Mouse (Mus musculus): ENCODE results near the gene Arid1b.

Gene Arid1b

DNA sequence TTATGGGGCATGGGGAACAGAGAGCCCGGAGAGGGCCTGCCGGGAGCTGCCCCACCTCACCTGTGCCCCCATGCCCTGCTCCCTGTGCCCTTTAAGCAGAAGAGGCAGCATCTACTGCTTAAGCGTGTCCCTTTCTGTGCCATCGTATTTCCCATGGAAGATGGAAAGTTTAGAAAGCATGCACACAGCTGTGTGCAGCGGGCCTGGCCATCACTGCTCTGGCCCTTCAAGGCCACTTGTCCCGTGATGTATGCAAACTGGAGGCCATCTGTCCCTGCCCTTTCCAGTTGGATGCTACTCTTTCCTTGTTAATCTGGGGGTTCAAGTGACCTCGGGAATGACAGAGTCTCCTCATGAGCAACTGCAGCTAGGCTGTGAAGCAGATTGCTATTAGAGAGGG is 163.5 kb downstream of the Arid1b start:
- no peak for DNase-seq (ENCODE audit: low spot score)

DNA sequence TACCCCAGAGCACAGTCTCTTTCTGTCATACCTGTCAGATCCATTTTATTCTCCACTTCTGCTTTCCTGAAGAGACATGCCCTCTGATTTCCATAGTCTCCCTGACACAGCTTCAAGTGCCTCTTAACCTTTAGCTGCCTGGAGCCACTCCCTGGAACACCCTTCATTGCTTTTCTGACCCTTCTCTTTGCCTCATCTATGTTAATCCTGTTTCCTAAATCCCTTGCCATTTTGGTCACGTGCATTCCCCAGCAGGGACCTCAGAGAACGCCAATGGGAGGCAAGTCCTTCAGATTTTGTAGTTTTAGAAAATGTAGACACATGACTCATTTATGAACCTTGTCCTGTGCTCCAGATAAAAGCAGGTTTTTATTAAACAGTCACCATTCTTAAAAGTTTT is 168.4 kb downstream of the Arid1b start:
- no peak for DNase-seq (ENCODE audit: low spot score)

DNA sequence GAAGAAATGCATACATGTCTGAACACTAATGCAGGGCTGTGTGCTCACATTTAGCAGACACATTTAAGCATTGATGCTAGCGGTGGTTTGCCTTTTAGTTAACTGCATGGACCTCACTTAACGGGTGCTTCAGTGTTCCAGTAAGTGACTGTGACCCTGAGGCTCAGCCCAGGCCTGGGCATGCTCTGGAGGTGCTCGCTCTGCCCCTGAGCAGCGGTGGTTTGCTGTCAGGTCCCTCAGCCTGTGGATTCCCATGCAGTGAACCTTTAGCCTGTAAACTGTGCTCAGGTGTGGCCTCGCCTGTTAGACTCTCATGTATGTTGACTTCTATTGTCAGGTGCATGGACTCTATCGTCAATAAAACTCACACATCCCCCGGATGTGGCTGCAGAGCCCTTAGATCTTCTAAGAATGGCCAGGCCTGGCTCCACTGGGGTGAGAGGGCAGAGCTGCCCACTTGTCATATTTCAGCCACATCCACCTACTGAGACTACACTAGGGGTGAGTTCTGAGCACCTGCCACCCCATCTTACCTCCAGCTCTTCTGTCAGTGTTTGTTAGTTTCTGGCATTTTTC is 169.2 kb downstream of the Arid1b start:
- DNase-seq (ENCODE audit: low spot score), result no peak

DNA sequence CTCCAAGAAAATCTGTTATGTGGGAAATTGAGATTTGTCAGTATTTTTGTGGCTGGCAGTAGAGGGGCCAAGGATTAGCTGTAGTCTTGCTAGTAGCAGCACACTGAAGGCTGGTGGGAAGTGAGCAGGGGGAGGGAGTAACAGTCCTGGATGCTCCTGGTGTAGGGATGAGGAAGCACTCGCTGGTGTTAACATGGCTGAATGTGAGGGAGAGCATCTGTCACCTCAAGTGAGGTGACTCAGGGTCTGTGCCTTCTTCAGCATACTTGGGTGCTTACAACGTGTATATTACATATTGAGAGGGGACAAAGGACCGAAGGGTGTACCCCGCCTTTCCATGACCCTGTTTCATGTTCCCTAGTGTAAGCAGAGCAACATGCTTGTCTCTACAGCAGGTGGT is 170.7 kb downstream of the Arid1b start:
- DNase-seq (ENCODE audit: low spot score), result no peak

DNA sequence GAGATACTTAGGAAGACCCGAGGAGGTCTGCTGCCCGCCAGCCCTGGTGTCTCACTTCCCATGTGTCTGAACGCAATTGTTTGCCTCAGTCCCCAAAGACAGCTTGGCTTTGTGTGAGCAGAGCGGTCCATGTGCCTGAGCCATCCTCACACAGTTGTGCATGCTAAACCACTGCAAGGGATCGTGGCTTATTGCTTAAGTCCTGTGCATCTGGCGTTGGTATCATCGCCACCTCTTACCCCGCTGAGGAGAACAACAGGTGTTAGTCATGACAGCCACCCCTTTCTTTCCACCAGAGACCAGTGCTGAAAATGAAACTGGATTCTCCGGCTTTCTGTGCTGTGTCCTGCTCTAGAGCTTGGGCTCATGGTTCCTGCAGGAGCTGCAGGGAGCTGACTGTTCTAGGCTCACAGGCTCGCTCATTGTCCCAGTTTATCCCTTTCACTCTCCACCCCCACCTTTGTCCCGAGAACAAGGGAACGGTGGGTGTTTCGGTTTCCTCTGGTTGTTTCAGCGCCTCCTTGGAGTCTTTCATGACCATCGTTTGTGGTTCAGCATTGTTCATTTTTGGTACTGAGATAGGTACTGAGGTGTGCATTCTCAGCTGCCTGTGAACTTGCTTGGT is 171.2 kb downstream of the Arid1b start:
- no peak for DNase-seq (ENCODE audit: low spot score)

- no peak for DNase-seq (ENCODE audit: low spot score)
Observed at GRCm38 (mm10) chr17:5166175-5166574, 172.0 kb downstream of the Arid1b start.

DNA sequence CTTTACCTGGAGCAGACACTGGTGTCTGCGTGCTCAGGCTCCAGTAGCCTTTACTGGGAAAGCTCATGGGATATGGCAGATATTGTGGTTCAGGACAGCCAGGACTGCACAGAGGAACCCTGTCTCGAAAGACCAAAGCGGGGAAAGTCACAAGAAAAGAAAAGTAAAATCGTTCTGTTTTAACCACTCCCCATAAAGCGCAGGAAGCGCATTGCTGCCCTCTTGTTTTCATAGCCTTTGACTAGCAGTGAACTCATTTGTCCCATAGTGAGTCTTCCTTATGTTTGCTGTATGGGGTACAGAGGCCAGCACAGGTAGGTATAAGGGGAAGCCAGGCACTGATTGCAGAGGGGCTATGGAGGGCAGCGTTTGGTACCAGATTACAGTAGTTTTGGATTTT is 173.9 kb downstream of the Arid1b start:
- DNase-seq (ENCODE audit: low spot score), result no peak

- no peak for DNase-seq (ENCODE audit: low spot score)
Observed at GRCm38 (mm10) chr17:5168640-5169039, 174.5 kb downstream of the Arid1b start.

DNA sequence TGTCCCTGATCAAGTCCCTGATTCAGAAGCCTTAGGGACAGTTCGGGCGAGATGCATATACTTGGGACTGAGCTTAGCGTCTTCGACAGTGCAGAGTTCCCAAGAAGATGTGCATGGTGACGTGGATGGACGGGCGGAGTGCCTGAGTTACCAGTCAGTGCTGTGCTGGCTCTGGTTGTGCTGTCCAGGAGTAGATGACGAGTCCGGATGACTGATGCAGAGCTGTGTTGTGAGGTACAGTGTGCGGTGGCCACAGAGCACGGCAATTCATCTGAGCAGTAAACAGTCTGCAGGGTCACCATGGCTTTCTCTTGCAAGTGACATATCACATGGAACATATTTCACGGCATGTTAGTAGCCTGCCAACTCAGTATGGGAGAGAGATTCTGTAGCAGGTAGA is 176.2 kb downstream of the Arid1b start:
- DNase-seq (ENCODE audit: low spot score), result no peak

- DNase-seq (ENCODE audit: low spot score), result no peak
Observed at GRCm38 (mm10) chr17:5171467-5171866, 177.3 kb downstream of the Arid1b start.

DNA sequence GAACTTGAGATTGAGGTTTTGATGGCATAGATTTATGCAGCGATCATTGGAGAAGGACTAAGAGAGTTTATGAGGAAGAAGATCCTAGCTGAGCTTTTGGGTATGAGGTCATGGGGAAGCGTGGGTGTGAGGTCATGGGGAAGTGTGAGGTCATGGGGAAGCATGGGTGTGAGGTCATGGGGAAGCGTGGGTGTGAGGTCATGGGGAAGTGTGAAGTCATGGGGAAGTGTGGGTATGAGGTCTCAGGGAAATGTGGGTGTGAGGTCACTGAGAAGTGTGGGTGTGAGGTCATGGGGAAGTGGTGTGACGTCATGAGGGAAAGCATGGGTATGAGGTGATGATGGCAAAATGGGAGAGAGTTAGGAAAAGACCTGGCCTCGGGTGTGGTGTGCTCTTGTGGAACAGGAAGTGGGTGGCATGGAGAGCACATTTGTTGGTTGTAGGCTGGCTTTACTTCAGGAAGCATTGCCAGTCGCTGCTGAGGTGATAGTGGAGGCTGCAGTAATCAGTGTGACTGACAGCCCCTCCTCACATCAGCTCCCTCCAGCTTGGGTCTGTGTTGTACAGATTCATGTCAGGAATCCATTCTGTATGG is 180.4 kb downstream of the Arid1b start:
- DNase-seq (ENCODE audit: low spot score), result no peak

GRCm38 (mm10) chr17:5175535-5175934 is 181.4 kb downstream of the Arid1b start:
- DNase-seq (ENCODE audit: low spot score), result peak; percentile 45

- no peak for DNase-seq (ENCODE audit: low spot score)
Observed at GRCm38 (mm10) chr17:5176315-5176714, 182.2 kb downstream of the Arid1b start.

GRCm38 (mm10) chr17:5178534-5178933 is 184.4 kb downstream of the Arid1b start:
- DNase-seq (ENCODE audit: low spot score), result no peak

DNA sequence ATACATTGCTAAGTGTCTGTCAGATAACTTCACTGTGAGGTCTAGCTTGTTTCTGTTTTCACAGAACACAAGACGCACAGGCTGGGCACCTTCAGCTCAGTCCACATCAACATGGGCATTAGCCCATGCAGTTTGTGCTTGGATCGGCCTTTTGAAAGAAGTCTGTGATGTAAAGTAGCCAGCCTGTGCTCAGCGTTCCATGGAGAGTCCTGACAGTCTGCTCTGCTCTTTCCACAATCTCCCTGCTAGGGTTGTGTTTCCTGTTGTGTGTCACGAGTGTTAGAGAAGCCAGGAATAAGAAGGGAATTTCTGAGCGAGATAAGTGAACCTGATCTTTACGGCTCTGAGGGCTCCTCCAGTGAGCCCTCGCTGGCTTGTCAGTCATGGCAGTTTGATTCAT is 184.9 kb downstream of the Arid1b start:
- no peak for DNase-seq (ENCODE audit: low spot score)

DNA sequence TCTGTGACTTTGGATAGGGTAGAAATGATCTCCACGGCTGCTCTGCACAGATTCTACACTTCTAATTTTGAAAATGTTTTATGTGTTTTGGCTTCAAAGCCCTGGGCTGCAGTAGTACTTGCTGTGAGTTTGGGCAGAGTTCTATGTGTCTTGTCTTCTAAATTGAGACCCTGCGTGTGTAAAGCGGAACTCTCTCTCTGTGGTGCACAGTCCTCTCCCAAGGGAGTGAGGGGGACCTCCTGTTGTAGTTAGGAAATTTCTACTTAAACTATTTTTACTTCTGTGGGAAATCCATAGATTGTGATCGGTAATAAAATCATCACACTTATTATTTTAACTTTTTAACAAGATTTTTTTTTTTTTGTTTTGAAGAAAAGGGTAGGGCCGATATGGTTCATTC is 185.3 kb downstream of the Arid1b start:
- DNase-seq (ENCODE audit: low spot score), result no peak

DNA sequence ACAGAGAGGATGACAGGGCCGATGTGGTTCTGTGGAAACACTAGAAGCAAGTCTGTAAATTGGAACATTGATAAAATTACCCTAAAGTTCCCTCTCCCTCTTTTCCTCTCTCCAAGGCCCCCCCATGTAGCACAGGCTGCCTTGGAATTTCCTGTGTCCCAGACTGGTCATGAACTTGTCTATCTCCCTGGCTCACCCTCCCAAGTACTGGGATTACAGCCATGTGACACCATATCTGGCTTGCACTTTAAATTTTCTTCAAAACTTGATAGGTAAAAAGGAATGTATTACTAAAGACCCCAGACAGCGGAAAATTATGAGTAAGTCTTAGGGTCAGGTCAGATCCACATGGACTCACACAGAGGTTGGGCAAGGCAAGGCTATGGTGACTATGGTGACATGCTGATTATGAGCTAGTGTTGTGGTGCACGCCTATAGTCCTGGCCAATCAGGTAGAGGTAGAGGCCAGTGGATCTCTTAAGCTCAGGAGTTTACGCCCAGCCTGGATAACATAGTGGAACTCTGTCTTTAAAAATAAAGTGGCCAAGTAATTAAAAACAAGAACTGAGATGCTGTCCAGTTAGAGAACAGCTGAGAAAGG is 185.9 kb downstream of the Arid1b start:
- DNase-seq (ENCODE audit: low spot score), result no peak

GRCm38 (mm10) chr17:5180925-5181324 is 186.8 kb downstream of the Arid1b start:
- no peak for DNase-seq (ENCODE audit: low spot score)

- no peak for DNase-seq (ENCODE audit: low spot score)
Observed at GRCm38 (mm10) chr17:5182493-5182892, 188.4 kb downstream of the Arid1b start.

DNA sequence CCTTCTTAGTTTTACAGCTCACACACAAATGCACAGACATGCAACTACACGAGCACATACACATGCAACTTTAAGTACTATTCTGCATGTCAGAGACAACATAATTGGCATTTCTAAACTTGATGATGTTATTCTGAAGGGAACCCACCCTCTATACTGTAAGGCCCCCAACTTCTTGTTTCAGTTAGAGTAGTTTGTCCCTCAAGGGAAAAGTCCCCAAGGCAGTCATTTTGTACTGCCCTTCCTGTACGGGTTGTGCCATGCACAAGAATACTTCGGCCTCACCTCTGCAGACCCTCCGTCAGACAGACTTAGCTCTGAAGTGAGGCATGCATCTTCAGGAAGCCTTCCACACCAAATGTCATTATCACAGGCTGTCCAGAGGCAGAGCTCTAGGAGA is 191.4 kb downstream of the Arid1b start:
- no peak for DNase-seq (ENCODE audit: low spot score)

- DNase-seq (ENCODE audit: low spot score), result no peak
Observed at GRCm38 (mm10) chr17:5187546-5187945, 193.4 kb downstream of the Arid1b start.

DNA sequence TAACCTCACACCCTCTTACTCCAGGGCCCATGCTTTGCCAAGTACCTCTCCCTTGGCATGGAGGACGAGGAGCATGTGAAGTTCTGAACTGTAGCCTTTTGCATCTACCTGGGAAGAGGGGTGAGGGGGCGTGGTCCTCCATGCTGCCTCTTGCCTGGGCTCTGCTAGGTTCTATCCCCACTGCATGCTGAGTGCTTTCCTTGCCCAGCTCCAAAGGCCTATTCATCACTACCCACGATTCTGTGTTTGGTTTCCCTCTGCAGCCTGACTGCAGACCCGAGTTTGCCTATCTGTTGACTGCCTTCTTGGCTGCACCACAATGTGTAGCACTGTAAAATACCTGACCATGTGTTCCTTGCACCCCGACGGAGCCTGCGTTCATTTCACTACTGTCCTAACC is 194.3 kb downstream of the Arid1b start:
- no peak for DNase-seq (ENCODE audit: low spot score)

- peak; percentile 89 for DNase-seq (ENCODE audit: low spot score)
Observed at GRCm38 (mm10) chr17:5189551-5190351, 195.6 kb downstream of the Arid1b start.
